28 mouse cellular contexts compared by ENCODE assay signal in genomic region chr2:48609466-48609865, GRCm38 (mm10).
"Had no signal": no experiment of that assay in that cellular context is flagged by ENCODE, and none has a peak within 500 bp of the region (broad histone marks: within the 10 kb centered on the region; RNA-seq: fewer than 3 reads in every experiment).

No protein-coding gene starts in this region.

- H3K27ac ChIP-seq: embryonic facial prominence, embryonic 10.5 days; embryonic facial prominence, embryonic 12.5 days; embryonic facial prominence, embryonic 13.5 days; embryonic facial prominence, embryonic 15.5 days; forebrain, embryonic 10.5 days; forebrain, embryonic 12.5 days; forebrain, embryonic 13.5 days; forebrain, embryonic 15.5 days; gastrocnemius, adult 2 months; heart, adult 2 months had no signal

- H3K9me3 ChIP-seq: embryonic facial prominence, embryonic 10.5 days; embryonic facial prominence, embryonic 12.5 days; embryonic facial prominence, embryonic 13.5 days; embryonic facial prominence, embryonic 15.5 days; forebrain, embryonic 10.5 days; forebrain, embryonic 12.5 days; forebrain, embryonic 13.5 days; forebrain, embryonic 15.5 days had no signal

- H3K9ac ChIP-seq: embryonic facial prominence, embryonic 12.5 days; embryonic facial prominence, embryonic 13.5 days; embryonic facial prominence, embryonic 15.5 days; forebrain, embryonic 12.5 days; forebrain, embryonic 13.5 days; forebrain, embryonic 15.5 days; forebrain, postnatal 0 days had no signal

- H3K27me3 ChIP-seq: embryonic facial prominence, embryonic 12.5 days; embryonic facial prominence, embryonic 13.5 days; embryonic facial prominence, embryonic 15.5 days; forebrain, embryonic 12.5 days; forebrain, embryonic 13.5 days; forebrain, embryonic 15.5 days had no signal

- H3K36me3 ChIP-seq: embryonic facial prominence, embryonic 10.5 days; embryonic facial prominence, embryonic 12.5 days; embryonic facial prominence, embryonic 13.5 days; embryonic facial prominence, embryonic 15.5 days; forebrain, embryonic 10.5 days; forebrain, embryonic 12.5 days; forebrain, embryonic 15.5 days had no signal

- H3K4me1 ChIP-seq: embryonic facial prominence, embryonic 10.5 days; embryonic facial prominence, embryonic 12.5 days; embryonic facial prominence, embryonic 13.5 days; embryonic facial prominence, embryonic 15.5 days had no signal

- ATAC-seq: forebrain, embryonic 13.5 days; forebrain, embryonic 14.5 days; forebrain, embryonic 15.5 days; forebrain, embryonic 16.5 days had no signal

- H3K4me2 ChIP-seq: embryonic facial prominence, embryonic 12.5 days; embryonic facial prominence, embryonic 13.5 days; embryonic facial prominence, embryonic 15.5 days; forebrain, embryonic 12.5 days; forebrain, embryonic 13.5 days; forebrain, embryonic 15.5 days had no signal

- H3K4me3 ChIP-seq: embryonic facial prominence, embryonic 10.5 days; embryonic facial prominence, embryonic 12.5 days; embryonic facial prominence, embryonic 13.5 days; embryonic facial prominence, embryonic 15.5 days; erythroblast, embryonic 14.5 days; forebrain, embryonic 10.5 days; forebrain, embryonic 12.5 days; forebrain, embryonic 13.5 days; forebrain, embryonic 15.5 days; gastrocnemius, adult 2 months; heart, adult 2 months had no signal

- DNase-seq: cerebellum, adult 2 months; cerebellum, adult 8-10 months; cerebellum, adult 9-10 months; cerebellum, adult 9-11 months; cerebellum, postnatal 10 days; cerebellum, postnatal 14 days; cerebellum, postnatal 25 days; cerebellum, postnatal 36 days; embryo, embryonic 11 days; forebrain, postnatal 0 days; gastrocnemius, adult 2 months; gastrocnemius, postnatal 10 days; gastrocnemius, postnatal 14 days; gastrocnemius, postnatal 25 days; gastrocnemius, postnatal 36 days; heart, adult 18-20 months; heart, adult 2 months had no signal
